Mouse (Mus musculus) lung, embryonic 16.5 days (tissue): ENCODE data around the gene Ints2. TPM values are rescaled to one million over a fixed set of nuclear protein-coding genes. Genes with fewer than 3 reads are reported as not detected.
"Not testable (repeated sequence)": the region's sequence is repeated elsewhere in the genome, so short reads cannot be mapped to it uniquely, and the experiment has no call there.

ENCODE experiments used
- ATAC-seq: fragments of 200-750 bp; cut with Nextera tagmentation; 2 replicates; pipeline ENCODE4 v1.8.0; 2017; ENCODE audit warnings: low read depth, mild to moderate bottlenecking, moderate library complexity
- H3K27ac ChIP-seq: fragments of 300-500 bp; sonication (generic); 2 replicates; pipeline ENCODE4 v1.5.1; 2014; ENCODE audit warnings: mild to moderate bottlenecking, control low read depth, low read length
- H3K27me3 ChIP-seq: fragments of 300-500 bp; sonication (generic); 2 replicates; pipeline ENCODE4 v1.6.1; 2014; ENCODE audit warnings: low read depth, low read length, mixed read lengths; ENCODE audit not compliant: control insufficient read depth, insufficient read depth
- H3K36me3 ChIP-seq: fragments of 300-500 bp; sonication (generic); 2 replicates; pipeline ENCODE4 v1.6.1; 2014; ENCODE audit warnings: low read length; ENCODE audit not compliant: control insufficient read depth, insufficient read depth
- H3K4me1 ChIP-seq: fragments of 300-500 bp; sonication (generic); replicated peaks from 2 replicates; pipeline ENCODE4 v1.6.1; 2014; ENCODE audit warnings: low read length, mixed read lengths; ENCODE audit not compliant: control insufficient read depth, insufficient read depth
- H3K4me2 ChIP-seq: fragments of 300-500 bp; sonication (generic); 2 replicates; pipeline ENCODE4 v1.6.1; 2014; ENCODE audit warnings: low read depth, low read length, control low read depth
- H3K4me3 ChIP-seq: fragments of 300-500 bp; sonication (generic); 2 replicates; pipeline ENCODE4 v1.5.1; 2014; ENCODE audit warnings: mild to moderate bottlenecking, low read length, control low read depth
- H3K9ac ChIP-seq: fragments of 300-500 bp; sonication (generic); 2 replicates; pipeline ENCODE4 v1.6.1; 2014; ENCODE audit warnings: low read length, control low read depth
- H3K9me3 ChIP-seq: fragments of 300-500 bp; sonication (generic); 2 replicates; pipeline ENCODE4 v1.6.1; 2016; ENCODE audit warnings: low read length; ENCODE audit not compliant: control insufficient read depth
- WGBS: fragments of 180-500 bp; shearing (Covaris S2); extraction: QIAGEN DNeasy Blood & Tissue Kit; methylation state at CpG from one replicate; pipeline ENCODE4 v1.1.7; 2014; 5-methylcytosine and 5-hydroxymethylcytosine counted together
- polyA plus RNA-seq: library from polyadenylated mRNA; unstranded; fragments of >200 nt; fragmentation: Nextera tagmentation; extraction: Ambion mirVana; gene quantifications from 2 replicates; pipeline ENCODE4 v1.2.1, GENCODE M21; 2015

Gene Ints2
- 20.3 and 26.3 TPM in 2 replicates for polyA plus RNA-seq

- Histone ChIP-seq H3K27me3 (no peaks in the 10 kb centered on the region), H3K4me3 (peak within 1 kb of the TSS; percentile 60), H3K27ac (peak within 1 kb of the TSS; percentile 63), H3K4me2 (peak within 1 kb of the TSS; percentile 74), H3K36me3 (no peaks in the 10 kb centered on the region), H3K4me1 (peaks cover 9% of the 10 kb centered on the region), H3K9me3 (no peaks in the 10 kb centered on the region), H3K9ac (peak within 1 kb of the TSS; percentile 91)
- WGBS, result 7% methylated on average over 32 of the region's 32 CpGs
- peak; percentile 98 for ATAC-seq
Measured at GRCm38 (mm10) chr11:86257460-86258076, at the start of gene Ints2. Gene Ints2 (minus strand): TSS chr11:86257575.

- H3K9me3 ChIP-seq, H3K27me3 ChIP-seq, ATAC-seq, H3K4me2 ChIP-seq, H3K9ac ChIP-seq, H3K4me3 ChIP-seq, H3K4me1 ChIP-seq, H3K27ac ChIP-seq: not testable (repeated sequence)
- WGBS, result 94% methylated on average over 10 of the region's 10 CpGs
- peaks cover 10% of the 10 kb centered on the region for H3K36me3 ChIP-seq
Measured at GRCm38 (mm10) chr11:86292201-86292600, 34.8 kb upstream of the Ints2 start.

- no peak overlapping the region for H3K4me2 ChIP-seq
- no peak for ATAC-seq
- no peak overlapping the region for H3K4me3 ChIP-seq
- H3K27ac ChIP-seq, result no peak overlapping the region
- 89% methylated on average over 6 of the region's 6 CpGs for WGBS
- no peaks in the 10 kb centered on the region for H3K27me3 ChIP-seq
- H3K9ac ChIP-seq, result no peak overlapping the region
- peaks cover 6% of the 10 kb centered on the region; the same call in 1 of the 2 replicates for H3K36me3 ChIP-seq
- no peaks in the 10 kb centered on the region for H3K4me1 ChIP-seq
- no peaks in the 10 kb centered on the region for H3K9me3 ChIP-seq
Measured at GRCm38 (mm10) chr11:86291714-86292113, 34.3 kb upstream of the Ints2 start.

- H3K27me3 ChIP-seq, result no peaks in the 10 kb centered on the region
- no peak overlapping the region for H3K4me2 ChIP-seq
- no peaks in the 10 kb centered on the region for H3K9me3 ChIP-seq
- WGBS, result 89% methylated on average over 8 of the region's 8 CpGs
- H3K4me1 ChIP-seq, result no peaks in the 10 kb centered on the region
- no peak overlapping the region for H3K4me3 ChIP-seq
- no peak overlapping the region for H3K9ac ChIP-seq
- ATAC-seq, result no peak
- H3K27ac ChIP-seq, result no peak overlapping the region
- H3K36me3 ChIP-seq, result peaks cover 22% of the 10 kb centered on the region
Measured at GRCm38 (mm10) chr11:86285729-86286128, 28.4 kb upstream of the Ints2 start.

GRCm38 (mm10) chr11:86278442-86279102 lies 21.2 kb upstream of the Ints2 start:
- Histone ChIP-seq H3K4me2 (no peak overlapping the region), H3K4me3 (no peak overlapping the region), H3K27ac (no peak overlapping the region), H3K9me3 (no peaks in the 10 kb centered on the region), H3K9ac (no peak overlapping the region), H3K36me3 (peaks cover 27% of the 10 kb centered on the region), H3K4me1 (no peaks in the 10 kb centered on the region), H3K27me3 (no peaks in the 10 kb centered on the region)
- WGBS, result 91% methylated on average over 6 of the region's 6 CpGs
- ATAC-seq, result no peak

DNA sequence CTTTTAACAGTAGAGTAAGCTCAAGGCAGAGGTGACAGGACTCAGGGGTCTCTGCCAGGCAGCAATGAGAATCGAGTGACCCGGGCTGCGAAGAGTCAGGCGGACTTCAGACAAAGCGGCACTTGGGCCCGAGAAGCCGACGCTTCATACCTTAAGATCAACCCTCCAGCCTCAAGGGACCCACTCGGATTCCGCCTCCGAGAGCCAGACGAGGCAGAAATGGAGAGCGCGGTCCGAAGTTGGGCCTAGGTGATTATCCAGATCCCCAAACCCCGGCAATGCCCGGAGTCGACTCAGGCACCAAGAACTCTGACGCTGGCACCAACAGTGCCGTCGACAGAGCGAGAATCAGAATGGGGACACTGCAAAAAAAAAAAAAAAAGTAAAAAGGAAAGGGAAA lies 321 bp downstream of the Ints2 start:
- H3K4me3 ChIP-seq, result peak overlapping the region; percentile 60
- peak overlapping the region; percentile 91 for H3K9ac ChIP-seq
- H3K9me3 ChIP-seq, result no peaks in the 10 kb centered on the region
- no peaks in the 10 kb centered on the region for H3K27me3 ChIP-seq
- H3K36me3 ChIP-seq, result peaks cover 4% of the 10 kb centered on the region
- H3K4me2 ChIP-seq, result peak overlapping the region; percentile 74
- H3K27ac ChIP-seq, result peak overlapping the region; percentile 23
- whole genome bisulfite sequencing, result under 1% methylated on average over 22 of the region's 22 CpGs
- H3K4me1 ChIP-seq, result peaks cover 9% of the 10 kb centered on the region
- ATAC-seq, result peak; percentile 36; the same call in 1 of the 2 replicates

DNA sequence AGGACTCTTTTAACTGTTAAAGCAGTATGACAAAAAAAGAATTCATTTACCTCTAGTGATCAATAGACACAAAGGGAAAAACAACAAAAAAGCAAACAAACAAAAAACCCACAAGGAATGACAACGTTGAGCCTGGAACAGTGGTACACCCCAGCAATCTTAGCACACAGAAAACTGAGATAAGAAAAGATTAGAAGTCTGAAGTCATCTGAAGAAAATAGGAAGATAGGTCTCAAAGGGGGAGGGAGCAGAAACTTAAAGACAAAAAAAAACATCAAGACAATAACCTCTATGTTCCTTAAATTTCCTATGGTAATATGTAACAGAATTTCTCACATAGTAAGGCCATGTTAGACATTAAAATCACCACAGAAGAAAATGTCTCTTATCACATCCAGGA lies 4.0 kb downstream of the Ints2 start:
- 75% methylated on average over 1 of the region's 1 CpGs for WGBS
- Histone ChIP-seq H3K4me3 (no peak overlapping the region), H3K9ac (no peak overlapping the region), H3K27ac (no peak overlapping the region), H3K27me3 (no peaks in the 10 kb centered on the region), H3K4me1 (peaks cover 9% of the 10 kb centered on the region), H3K36me3 (peaks cover 18% of the 10 kb centered on the region), H3K9me3 (no peaks in the 10 kb centered on the region), H3K4me2 (no peak overlapping the region)
- no peak for ATAC-seq

DNA sequence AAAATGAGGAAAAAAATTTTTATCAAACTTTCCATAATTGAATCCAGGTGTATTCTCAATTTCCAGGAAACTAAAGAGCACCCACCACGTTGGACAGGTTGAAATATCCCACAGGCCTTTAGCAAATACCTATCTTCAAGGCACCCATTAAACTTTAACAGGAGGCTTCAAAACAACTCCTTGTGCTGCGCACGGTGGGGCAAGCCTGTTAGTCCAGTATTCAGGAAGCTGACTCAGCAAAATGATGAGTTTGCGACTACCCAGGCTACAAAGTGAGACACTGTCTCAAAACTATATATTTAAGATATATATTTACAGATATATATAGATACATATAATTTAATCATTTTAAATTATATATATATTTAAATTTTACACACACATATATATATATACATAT lies 24.9 kb downstream of the Ints2 start:
- 63% methylated on average over 4 of the region's 4 CpGs for WGBS
- no peak overlapping the region for H3K9ac ChIP-seq
- H3K4me2 ChIP-seq, result no peak overlapping the region
- H3K4me1 ChIP-seq, result no peaks in the 10 kb centered on the region
- no peak overlapping the region for H3K4me3 ChIP-seq
- no peak for ATAC-seq
- peaks cover 24% of the 10 kb centered on the region for H3K36me3 ChIP-seq
- H3K27me3 ChIP-seq, result no peaks in the 10 kb centered on the region
- no peak overlapping the region for H3K27ac ChIP-seq
- no peaks in the 10 kb centered on the region for H3K9me3 ChIP-seq

- Histone ChIP-seq H3K4me3 (no peak overlapping the region), H3K27ac (no peak overlapping the region), H3K4me1 (no peaks in the 10 kb centered on the region), H3K27me3 (no peaks in the 10 kb centered on the region), H3K9me3 (no peaks in the 10 kb centered on the region), H3K36me3 (peaks cover 24% of the 10 kb centered on the region), H3K9ac (no peak overlapping the region), H3K4me2 (no peak overlapping the region)
- no peak for ATAC-seq
- 91% methylated on average over 13 of the region's 13 CpGs for WGBS
Measured at GRCm38 (mm10) chr11:86231781-86232350, 25.5 kb downstream of the Ints2 start.
